Mouse (Mus musculus) gastrocnemius, postnatal 4 days (tissue): ENCODE results near the gene Trim30c. TPM values are rescaled to one million over a fixed set of nuclear protein-coding genes. Genes with fewer than 3 reads are reported as not detected.
"Not testable (repeated sequence)": the region's sequence is repeated elsewhere in the genome, so short reads cannot be mapped to it uniquely, and the experiment has no call there.

Experiments
- DNase-seq, 2 experiments: peaks; one replicate each; pipeline ENCODE4 v3.0.0; 2021 to 2022; ENCODE audit warnings: low spot score in 2 of 2, mixed read lengths in 2 of 2
- long read RNA-seq, 2 experiments: library from polyadenylated mRNA; stranded (forward); transcript quantifications; one replicate each; pipeline ENCODE4 v2.0.0; 2021
- total RNA-seq, 2 experiments: library from RNA; stranded (reverse); gene quantifications; 2 replicates each; pipeline ENCODE4 v1.2.3; 2021

The Trim30c gene
- under 1 TPM in 1 of 2 experiments, not detected in 1; 0.21 TPM for total RNA-seq
- long read RNA-seq, experiment 1, result 0 reads
- long read RNA-seq, experiment 2, result 0 reads

GRCm38 (mm10) chr7:104400698-104401097 lies at the start of gene Trim30c:
TSS of gene Trim30c (minus strand) at chr7:104400837.
- no peak for DNase-seq

GRCm38 (mm10) chr7:104445961-104446645 lies 45.5 kb upstream of the Trim30c start:
- no peak for DNase-seq

- no peak for DNase-seq
These were observed 3.9 kb upstream of the Trim30c start for GRCm38 (mm10) chr7:104404460-104404950.

- DNase-seq, result no peak
These were observed 503 bp upstream of the Trim30c start for GRCm38 (mm10) chr7:104401140-104401539.

- no peak for DNase-seq
These were observed 2.1 kb downstream of the Trim30c start for GRCm38 (mm10) chr7:104398492-104398891.

- no peak for DNase-seq
These were observed 30.8 kb downstream of the Trim30c start, which contains the start of gene Trim30b for GRCm38 (mm10) chr7:104369736-104370414. TSS of gene Trim30b (minus strand) at chr7:104369884.

- no peak for DNase-seq
These were observed 34.3 kb downstream of the Trim30c start for GRCm38 (mm10) chr7:104366339-104366738.

GRCm38 (mm10) chr7:104353600-104353967 lies 47.1 kb downstream of the Trim30c start:
- DNase-seq, result no peak

GRCm38 (mm10) chr7:104352717-104353599 lies 47.7 kb downstream of the Trim30c start, which contains the start of gene Trim12c:
TSS of gene Trim12c (minus strand) at chr7:104353362.
- DNase-seq, result peak in 1 of 2 experiments; percentile 36

- DNase-seq, result not testable (repeated sequence)
These were observed 52.6 kb downstream of the Trim30c start for GRCm38 (mm10) chr7:104348043-104348442.

GRCm38 (mm10) chr7:104340744-104341143 lies 59.9 kb downstream of the Trim30c start:
- not testable (repeated sequence) for DNase-seq

- not testable (repeated sequence) for DNase-seq
These were observed 65.1 kb downstream of the Trim30c start for GRCm38 (mm10) chr7:104335547-104335946.

Other genes starting within 250 kb of the Trim30c start
- gene Olfm5, start 236.0 kb downstream of the Trim30c start, total RNA-seq, result not detected
- not detected for gene Olfr648, start 217.4 kb downstream of the Trim30c start, total RNA-seq
- not detected for gene Olfr649, start 204.9 kb downstream of the Trim30c start, total RNA-seq
- 1 to 10 TPM in 1 of 2 experiments, under 1 TPM in 1; 0.57 to 1.3 TPM for gene Trim6, start 182.0 kb downstream of the Trim30c start, total RNA-seq
- gene Trim34a, start 156.4 kb downstream of the Trim30c start, total RNA-seq, result 1 to 10 TPM; 1.8 to 2.0 TPM
- gene Trim5, start 112.7 kb downstream of the Trim30c start, total RNA-seq, result 1 to 10 TPM in 1 of 2 experiments, under 1 TPM in 1; 0.98 to 1.5 TPM
- gene Trim12a, start 85.4 kb downstream of the Trim30c start, total RNA-seq, result 1 to 10 TPM; 4.5 to 5.4 TPM
- under 1 TPM in 1 of 2 experiments, not detected in 1; 0.29 TPM for gene Trim34b, start 71.4 kb downstream of the Trim30c start, total RNA-seq
- gene Trim12c, start 47.5 kb downstream of the Trim30c start, total RNA-seq, result 1 to 10 TPM; 2.6 to 3.5 TPM
- gene Trim30b, start 31.0 kb downstream of the Trim30c start, total RNA-seq, result under 1 TPM; 0.05 to 0.08 TPM
- 1 to 10 TPM; 1.4 to 1.5 TPM for gene Trim30a, start 64.4 kb upstream of the Trim30c start, total RNA-seq
- gene Trim30d, start 107.0 kb upstream of the Trim30c start, total RNA-seq, result under 1 TPM; 0.32 to 0.62 TPM
- gene Olfr651, start 149.3 kb upstream of the Trim30c start, total RNA-seq, result not detected
- gene Olfr652, start 160.1 kb upstream of the Trim30c start, total RNA-seq, result not detected
- not detected for gene Olfr653, start 176.5 kb upstream of the Trim30c start, total RNA-seq
- gene Olfr654, start 186.2 kb upstream of the Trim30c start, total RNA-seq, result not detected
- gene Olfr655, start 200.9 kb upstream of the Trim30c start, total RNA-seq, result not detected
- gene Olfr656, start 213.1 kb upstream of the Trim30c start, total RNA-seq, result not detected
- gene Olfr657, start 224.0 kb upstream of the Trim30c start, total RNA-seq, result not detected
- gene Olfr658, start 246.5 kb upstream of the Trim30c start, total RNA-seq, result not detected